Mouse (Mus musculus) CD8-positive naive resting alpha-beta T cell, adult 2 months (primary cell): ENCODE measurements at regions not wholly inside any gene's neighbourhood (a gene's known extent, or its start where the extent isn't known, plus 50 kb on each side); places are given as distances from the start of the nearest gene placed in this dataset.

Experiments
- DNase-seq, 2 experiments: peaks; one replicate each; pipeline ENCODE4 v3.0.0; 2022; ENCODE audit warnings: low read depth in 2 of 2, low spot score in 2 of 2

DNA sequence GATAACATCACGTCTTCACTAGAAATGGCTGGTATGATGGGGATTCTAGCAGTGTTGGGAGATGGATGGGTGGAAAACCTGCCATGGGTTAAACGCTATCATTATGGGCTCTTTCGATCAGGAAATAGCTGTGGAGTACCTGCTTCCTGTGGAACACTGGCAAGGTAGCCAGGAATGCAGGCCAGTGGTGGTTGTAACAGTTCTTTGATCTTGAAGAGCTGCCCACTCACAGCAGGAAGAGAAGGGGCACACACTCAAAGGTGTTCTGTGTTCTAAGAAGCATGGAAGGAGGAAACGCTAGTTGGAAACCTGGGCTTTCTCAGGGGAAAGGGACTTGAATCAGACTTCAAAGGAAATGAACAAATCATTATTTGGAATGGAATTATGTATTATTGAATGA lies 141.6 kb upstream of the Fstl4 start:
- DNase-seq, result no peak

- DNase-seq, result no peak
Observed at GRCm38 (mm10) chr11:52628875-52629274, 135.6 kb upstream of the Fstl4 start.

DNA sequence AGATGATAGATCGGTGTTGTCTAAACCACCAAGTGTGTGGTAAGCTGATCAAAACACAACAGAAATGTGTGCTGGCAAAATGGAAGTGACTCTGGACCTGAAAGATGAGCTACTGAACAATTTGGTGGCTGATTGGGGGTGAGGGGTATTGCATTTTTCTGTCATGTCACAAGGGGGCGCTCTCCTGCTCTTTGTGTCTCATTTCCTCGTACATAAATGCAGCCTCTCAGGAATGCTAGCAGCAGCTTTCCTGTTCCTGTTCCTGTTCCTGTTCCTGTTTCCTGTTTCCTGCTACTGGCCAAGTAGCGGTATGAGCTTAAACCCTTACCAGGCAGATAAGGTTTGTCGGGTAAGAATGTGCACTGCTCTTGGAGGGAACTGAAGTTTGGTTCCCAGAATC lies 134.7 kb upstream of the Fstl4 start:
- DNase-seq, result no peak

DNA sequence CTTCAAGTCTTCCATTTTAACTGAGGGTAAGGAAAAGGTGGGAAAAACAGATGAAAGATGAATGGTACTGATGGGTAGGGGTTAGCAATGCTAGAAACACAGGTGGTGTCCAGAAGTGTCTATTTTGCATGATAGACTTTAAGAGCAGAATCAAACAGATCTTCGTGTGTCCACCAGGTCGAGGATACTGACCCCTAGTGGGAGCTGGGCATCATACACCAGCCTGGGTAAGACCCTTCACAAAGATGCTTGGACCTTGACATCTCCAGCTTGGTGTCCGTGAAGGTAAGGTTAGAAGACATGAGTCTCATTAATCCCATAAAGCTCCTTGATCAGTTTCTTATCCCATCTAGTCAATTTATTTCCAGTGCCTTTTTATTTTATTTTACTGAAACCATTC lies 132.9 kb upstream of the Fstl4 start:
- DNase-seq, result no peak

DNA sequence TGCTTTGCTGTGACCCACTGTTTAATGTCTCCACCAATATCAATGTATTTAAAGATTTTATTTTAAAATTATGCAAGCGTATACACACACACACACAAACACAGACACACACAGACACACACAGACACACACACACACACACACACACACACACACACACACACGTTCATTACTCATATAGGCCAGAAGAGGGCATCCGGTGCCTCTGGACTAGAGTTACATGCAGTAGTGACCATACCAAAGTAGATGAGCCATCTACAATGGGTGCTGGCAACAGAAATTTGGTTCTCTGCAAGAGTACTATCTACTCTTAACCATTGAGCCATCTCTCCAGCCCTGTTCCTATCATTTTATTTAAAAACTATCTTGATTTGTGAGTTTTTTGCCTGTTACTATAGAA lies 130.2 kb upstream of the Fstl4 start:
- no peak for DNase-seq

DNA sequence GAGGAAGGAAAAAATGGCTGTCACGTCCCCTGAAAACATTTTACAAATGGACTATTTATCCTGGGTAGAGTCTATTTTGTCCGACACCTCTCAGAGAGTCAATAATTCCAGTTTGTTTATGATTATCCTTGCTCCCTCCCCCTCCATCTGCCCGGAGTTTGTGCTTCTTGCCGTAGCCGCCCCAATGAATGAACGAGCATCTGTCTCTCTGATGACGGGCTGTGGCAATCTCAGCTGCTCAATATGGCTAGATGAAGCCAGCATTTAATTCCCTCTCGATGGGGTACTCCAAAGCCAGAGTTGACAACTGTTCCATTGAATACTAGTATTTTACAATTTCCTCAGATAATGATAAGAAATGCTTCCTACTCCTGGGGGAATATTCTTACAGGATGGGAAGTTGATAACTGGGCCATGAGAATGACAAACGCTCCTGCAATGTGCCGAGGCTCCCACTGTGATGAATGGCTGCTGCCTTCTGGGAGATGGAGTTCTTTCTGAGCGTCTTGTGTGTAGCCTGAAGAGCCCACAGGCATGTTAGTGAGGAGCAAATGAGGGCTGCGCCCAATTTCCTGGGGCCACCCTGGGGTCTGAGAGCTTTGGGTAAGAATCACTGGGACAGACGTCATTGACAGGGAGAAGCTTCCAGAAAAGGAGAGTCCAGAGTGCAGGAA lies 128.6 kb upstream of the Fstl4 start:
- DNase-seq, result no peak

DNA sequence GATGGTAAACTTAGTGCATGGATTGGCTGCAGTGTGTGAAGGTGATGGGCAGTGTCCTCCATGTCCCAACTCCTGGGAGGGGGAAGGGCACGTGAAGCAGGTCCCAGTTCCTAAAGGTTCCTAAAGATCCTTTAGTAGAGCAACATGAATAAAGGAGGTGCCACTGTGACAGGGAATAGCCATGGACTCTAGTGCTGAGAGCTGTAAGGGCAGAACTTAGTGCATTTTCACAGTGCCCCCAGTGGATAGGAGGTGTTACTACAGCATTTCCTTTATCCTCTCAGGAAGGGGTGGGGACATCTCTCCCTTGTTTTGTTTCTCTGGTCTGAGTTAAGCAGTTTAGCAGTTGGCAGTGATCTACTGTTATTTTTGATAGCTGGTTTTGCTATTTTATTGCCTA lies 125.5 kb upstream of the Fstl4 start:
- no peak for DNase-seq

DNA sequence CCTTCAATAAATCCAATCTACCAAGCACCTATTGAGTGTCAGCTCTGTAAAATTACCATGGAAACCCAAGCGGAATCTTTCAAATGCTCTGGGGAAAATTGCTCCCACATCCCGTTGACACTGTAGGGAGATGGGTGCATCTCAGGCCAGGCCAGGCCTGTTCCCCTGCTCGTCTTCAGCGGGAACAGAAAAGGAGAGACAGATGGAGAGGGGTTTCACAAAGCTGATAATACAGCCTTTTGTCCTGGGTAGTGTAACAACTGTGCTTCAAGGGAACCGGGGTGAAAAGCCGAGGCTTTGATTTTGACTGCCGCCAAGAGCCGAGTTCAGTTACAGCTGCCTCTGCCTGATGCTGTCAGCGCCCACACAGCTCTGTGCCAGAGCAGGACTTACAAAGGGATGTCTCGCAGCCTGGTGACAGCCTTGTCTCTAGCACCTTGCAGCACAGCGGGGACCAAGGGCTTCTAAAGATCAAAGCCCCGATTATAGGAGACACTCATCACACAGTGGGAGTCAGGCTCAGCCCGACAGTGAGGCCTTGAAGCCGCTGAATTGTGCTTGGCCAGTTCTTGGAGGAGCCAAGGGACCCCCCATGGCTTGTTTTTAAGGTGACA lies 122.6 kb upstream of the Fstl4 start:
- DNase-seq, result no peak

GRCm38 (mm10) chr11:52644081-52644768 lies 120.2 kb upstream of the Fstl4 start:
- DNase-seq, result no peak

DNA sequence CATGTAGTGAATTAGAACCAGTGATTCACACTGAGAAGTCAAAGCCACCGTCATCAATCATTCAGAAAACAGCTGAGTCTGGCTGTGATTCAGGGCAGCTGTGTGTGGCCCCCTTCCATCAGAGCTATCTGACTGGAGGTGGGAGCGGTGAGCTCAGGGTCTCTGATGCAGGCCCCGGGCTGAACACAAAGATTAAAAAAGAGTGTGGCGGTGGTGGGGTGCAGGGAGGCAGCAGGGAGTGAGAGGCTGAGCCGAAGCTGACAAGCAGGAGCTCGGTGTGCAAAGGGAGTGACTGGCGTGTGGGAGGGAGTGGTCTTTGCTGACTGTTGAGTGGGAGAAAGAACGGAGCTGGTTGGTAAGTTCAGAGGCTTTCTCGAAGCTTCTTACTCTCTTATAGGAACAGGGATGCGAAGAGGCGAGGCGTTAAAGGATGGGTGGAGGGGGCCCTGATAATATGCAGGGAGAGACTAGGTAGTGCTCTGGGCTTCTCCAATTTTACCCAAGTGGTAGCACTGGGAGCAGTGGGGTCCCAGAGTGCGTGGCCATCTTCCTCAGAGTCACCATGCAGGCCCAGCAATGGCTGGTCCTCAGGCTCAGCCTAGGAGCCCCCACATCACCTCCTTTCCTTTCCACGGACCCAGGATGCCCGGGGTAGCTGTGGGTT lies 116.1 kb upstream of the Fstl4 start:
- DNase-seq, result no peak

DNA sequence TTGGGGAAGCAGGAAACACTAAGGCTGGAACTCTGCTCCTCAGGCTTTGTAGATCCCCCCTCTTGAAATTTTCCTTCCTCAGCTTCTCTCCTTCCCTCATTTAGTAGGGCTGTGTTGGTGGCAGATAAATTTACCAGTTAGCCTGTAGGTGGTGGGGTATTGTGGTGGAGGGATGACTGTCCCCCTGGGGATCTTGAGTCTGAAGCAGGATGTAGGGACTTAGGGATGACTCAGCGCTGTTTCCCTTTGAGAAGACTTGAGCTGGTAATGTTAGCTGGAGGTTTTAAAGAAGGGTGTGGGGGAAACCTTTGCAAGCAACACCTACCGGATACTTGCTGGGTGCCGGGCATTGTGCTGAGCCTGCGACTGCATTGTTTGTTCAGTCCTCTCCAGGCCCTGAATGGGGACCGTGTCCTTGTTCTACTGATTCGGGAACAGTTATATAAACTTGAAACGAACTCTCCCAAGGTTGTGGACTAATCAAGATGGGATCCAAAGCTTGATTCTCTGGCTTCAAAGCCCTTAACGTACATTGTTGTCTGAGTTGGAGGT lies 115.5 kb upstream of the Fstl4 start:
- DNase-seq, result no peak

- DNase-seq, result no peak
Observed at GRCm38 (mm10) chr11:52654640-52655039, 109.8 kb upstream of the Fstl4 start.

DNA sequence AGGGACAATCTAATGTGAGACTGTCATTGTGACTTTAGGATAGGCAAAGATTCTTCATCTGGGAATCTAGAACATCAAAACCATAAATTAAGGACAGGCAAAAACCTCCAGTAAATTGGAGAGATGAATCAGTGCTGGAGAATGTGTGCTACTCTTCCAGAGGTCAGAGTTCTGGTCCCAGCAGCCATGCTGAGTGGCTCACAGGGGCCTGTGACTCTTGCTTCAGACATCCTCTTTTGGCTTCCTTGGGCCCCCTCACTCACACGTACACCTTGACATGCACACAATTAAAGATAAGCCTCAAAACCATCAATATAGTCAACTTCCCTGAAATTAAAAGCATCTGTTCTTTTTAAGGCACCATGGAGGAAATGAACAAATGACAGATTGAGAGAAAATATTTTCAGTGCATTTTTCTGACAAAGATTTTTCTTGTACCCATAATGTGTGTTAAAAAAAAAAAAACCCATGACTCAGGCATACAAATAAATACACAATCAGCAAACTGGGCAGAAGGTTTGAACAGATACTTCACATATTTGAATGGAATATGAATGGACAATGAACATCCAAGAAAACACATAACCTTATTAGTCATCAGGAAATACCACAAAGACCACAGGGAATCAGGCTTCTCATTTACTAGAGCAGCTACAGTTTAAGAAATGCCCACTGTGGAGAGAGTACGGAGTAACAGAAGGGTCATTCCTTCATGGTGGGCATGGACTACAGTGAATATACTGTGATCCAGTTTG lies 108.5 kb upstream of the Fstl4 start:
- DNase-seq, result no peak

- no peak for DNase-seq
Observed at GRCm38 (mm10) chr11:52661234-52661633, 103.2 kb upstream of the Fstl4 start.

GRCm38 (mm10) chr11:52661894-52662593 lies 102.4 kb upstream of the Fstl4 start:
- DNase-seq, result no peak

- no peak for DNase-seq
Observed at GRCm38 (mm10) chr11:52665343-52665742, 99.1 kb upstream of the Fstl4 start.

DNA sequence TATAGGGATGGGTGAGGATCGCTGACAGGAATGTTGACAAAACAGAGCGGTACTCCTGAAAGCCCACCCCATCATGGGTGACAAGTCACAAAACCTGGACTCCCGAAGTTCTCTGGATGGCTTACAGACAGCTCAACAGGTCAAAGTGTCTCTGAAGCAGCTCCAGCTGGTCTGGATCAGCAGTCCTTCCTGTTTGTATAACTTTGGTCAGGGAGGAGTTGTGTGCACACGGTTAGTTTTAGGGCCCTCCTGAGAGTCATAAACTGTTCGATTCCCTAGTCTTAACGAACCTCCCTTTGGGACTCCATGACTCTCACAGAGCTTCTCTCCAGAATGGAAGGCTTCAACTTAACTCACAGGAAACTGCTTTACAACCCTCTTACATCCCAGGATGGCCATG lies 89.4 kb upstream of the Fstl4 start:
- no peak for DNase-seq

DNA sequence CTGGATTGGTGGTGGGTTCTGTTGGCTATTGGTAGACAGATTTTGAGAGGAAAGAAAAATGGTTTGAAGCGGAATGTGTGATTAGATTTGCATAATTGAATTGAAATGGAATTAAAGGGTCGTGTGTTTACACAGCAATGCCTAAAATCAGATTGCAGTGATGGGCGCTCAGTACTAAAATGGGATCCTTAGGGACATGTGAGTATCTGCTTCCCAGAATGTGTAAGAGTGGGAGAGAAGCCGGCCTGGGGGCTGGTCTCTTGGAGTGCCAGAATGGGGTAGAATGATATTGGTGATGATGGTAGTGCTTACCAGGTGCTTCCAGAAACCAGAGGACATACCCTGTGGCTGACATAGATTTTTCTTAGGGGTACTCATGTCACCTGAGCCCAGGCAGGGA lies 86.2 kb upstream of the Fstl4 start:
- DNase-seq, result no peak

DNA sequence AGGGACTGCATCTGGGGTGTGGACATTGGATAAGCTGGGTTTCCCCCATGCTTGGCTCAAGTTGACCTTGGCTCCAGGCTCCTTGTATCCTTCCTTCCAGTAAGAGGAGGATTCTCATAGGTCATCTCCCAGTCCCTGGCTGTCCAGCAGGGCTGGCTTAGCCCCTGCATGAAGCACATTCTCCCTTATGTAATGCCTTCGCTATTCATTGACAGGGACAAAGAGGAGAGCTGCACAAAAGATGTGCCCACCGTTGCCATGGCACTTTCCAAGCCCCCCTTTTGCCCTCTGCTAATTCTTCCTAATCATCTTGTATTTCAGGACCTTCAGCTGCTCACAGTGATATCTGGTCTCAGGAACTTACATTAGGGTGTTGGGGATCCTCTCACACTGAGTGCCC lies 79.0 kb upstream of the Fstl4 start:
- no peak for DNase-seq

GRCm38 (mm10) chr11:52692701-52693100 lies 71.7 kb upstream of the Fstl4 start:
- DNase-seq, result no peak
